Mouse (Mus musculus) thymus, adult 2 months (tissue): ENCODE measurements around the gene Idnk.

Source experiments
- CTCF ChIP-seq: fragments of 200-500 bp; IDR thresholded peaks from 2 replicates; pipeline ENCODE4 v1.5.1; 2012; ENCODE audit warnings: mild to moderate bottlenecking, control low read depth, low read length, moderate library complexity, borderline replicate concordance; ENCODE audit not compliant: control insufficient read depth, poor library complexity, insufficient read depth; ENCODE audit errors: extremely low read depth
- POLR2A ChIP-seq: fragments of 200-500 bp; IDR thresholded peaks from 2 replicates; pipeline ENCODE4 v1.6.1; 2012; ENCODE audit warnings: mild to moderate bottlenecking, low read length, control low read depth, moderate library complexity; ENCODE audit not compliant: control insufficient read depth, poor library complexity, insufficient read depth; ENCODE audit errors: extremely low read depth

GRCm38 (mm10) chr13:58194908-58195307, 37.5 kb downstream of the Idnk start:
- TF ChIP-seq POLR2A: no peak
- no peak for TF ChIP-seq CTCF
